Mouse (Mus musculus): Measurements from ENCODE around the gene Rell1.

- no peak for TF ChIP-seq POLR2A (IDR thresholded peaks at IDR 0.05; ENCODE audit: insufficient read depth, low read depth, low read length)
- no peak for TF ChIP-seq CTCF (IDR thresholded peaks at IDR 0.05)
Observed at GRCm38 (mm10) chr5:63956411-63956810, 12.3 kb downstream of the Rell1 start.
